In genomic region chr1:132416943-132417290, GRCm38 (mm10) we compare ENCODE assay signal across 8 mouse cellular contexts. TPM values are rescaled to one million over a fixed set of nuclear protein-coding genes. Genes with fewer than 3 reads are reported as not detected.
DNase-seq lines count a peak whose midpoint lies in the region; ATAC-seq and TF ChIP-seq lines count a peak whose summit lies in the region.

No protein-coding gene starts in this region.

- H3K36me3 ChIP-seq in heart, embryonic 16.5 days (ENCODE audit: control insufficient read depth, insufficient read depth), result no peaks in the 10 kb centered on the region
- H3K36me3 ChIP-seq in MEL (ENCODE audit: control insufficient read depth in 1 of 2, insufficient read depth in 2 of 2, low read length in 2 of 2), result peaks cover 0 to 34% of the 10 kb centered on the region in 2 experiments; a peak in 2 of 4 replicates
- H3K36me3 ChIP-seq in hindbrain, embryonic 11.5 days (ENCODE audit: control insufficient read depth, insufficient read depth, low read length), result no peaks in the 10 kb centered on the region

- peaks cover 3% of the 10 kb centered on the region; the same call in 1 of the 2 replicates for H3K79me2 ChIP-seq in MEL (ENCODE audit: control insufficient read depth, insufficient read depth, low read length, poor library complexity)

- no peaks in the 10 kb centered on the region for H3K27me3 ChIP-seq in heart, embryonic 16.5 days (ENCODE audit: control insufficient read depth, insufficient read depth, low read length)
- no peaks in the 10 kb centered on the region for H3K27me3 ChIP-seq in MEL (ENCODE audit: control insufficient read depth in 1 of 2, insufficient read depth in 2 of 2, low read length in 2 of 2)
- H3K27me3 ChIP-seq in hindbrain, embryonic 11.5 days (ENCODE audit: control insufficient read depth, insufficient read depth, low read length), result no peaks in the 10 kb centered on the region

- peak overlapping the region; percentile 95 for H3K27ac ChIP-seq in heart, embryonic 16.5 days (ENCODE audit: low read length)
- peak overlapping the region; percentile 81 for H3K27ac ChIP-seq in MEL (ENCODE audit: control insufficient read depth, low read depth, low read length)
- peak overlapping the region; percentile 87 for H3K27ac ChIP-seq in hindbrain, embryonic 11.5 days (ENCODE audit: low read depth, low read length)

- TF ChIP-seq EP300 in MEL (IDR thresholded peaks at IDR 0.05; ENCODE audit: low read depth in 1 of 2, low read length in 2 of 2), result peak; percentile 2 to 38; a peak in 2 of 4 replicates

- no peak for TF ChIP-seq RAD21 in MEL (IDR thresholded peaks at IDR 0.05; ENCODE audit: low read depth, low read length)

- intact Hi-C loops in left cerebral cortex, postnatal 14 days (cut with DNase I), result no loop called here

- H3K4me3 ChIP-seq in heart, embryonic 16.5 days (ENCODE audit: low read length), result peak overlapping the region; percentile 77
- peak overlapping the region; percentile 67 to 78 for H3K4me3 ChIP-seq in MEL (ENCODE audit: control insufficient read depth in 1 of 2, insufficient read depth in 1 of 2, low read depth in 2 of 2, low read length in 2 of 2)
- peak overlapping the region; percentile 54 for H3K4me3 ChIP-seq in hindbrain, embryonic 11.5 days (ENCODE audit: low read depth, low read length)

- H3K9me3 ChIP-seq in heart, embryonic 16.5 days (replicated peaks; ENCODE audit: control insufficient read depth, low read length), result no peaks in the 10 kb centered on the region
- H3K9me3 ChIP-seq in MEL (replicated peaks; ENCODE audit: insufficient read depth, low read length), result no peaks in the 10 kb centered on the region
- no peaks in the 10 kb centered on the region for H3K9me3 ChIP-seq in hindbrain, embryonic 11.5 days (ENCODE audit: control insufficient read depth, low read length)

- no peak for DNase-seq in heart, adult 8-10 months (ENCODE audit: low spot score)
- DNase-seq in MEL (ENCODE audit: low read depth, low spot score), result no peak
- no peak for DNase-seq in hindbrain, embryonic 11.5 days (ENCODE audit: low spot score)
- DNase-seq in left cerebral cortex, postnatal 14 days (ENCODE audit: low spot score in 2 of 2), result no peak
- DNase-seq in gastrocnemius, adult 18-20 months (ENCODE audit: low spot score), result no peak
- DNase-seq in left cerebral cortex, adult 9 months (ENCODE audit: low spot score in 2 of 2), result no peak

- no peak for TF ChIP-seq CTCF in MEL (IDR thresholded peaks at IDR 0.05 in 2 of 3, conservative IDR thresholded peaks at IDR 0.05 in 1 of 3; ENCODE audit: control insufficient read depth in 1 of 3, insufficient read depth in 1 of 3, low read depth in 2 of 3, low read length in 3 of 3, poor library complexity in 1 of 3, severe bottlenecking in 1 of 3)

- H3K4me1 ChIP-seq in heart, embryonic 16.5 days (ENCODE audit: control insufficient read depth, insufficient read depth, low read length), result peaks cover 12% of the 10 kb centered on the region
- H3K4me1 ChIP-seq in MEL (ENCODE audit: control insufficient read depth in 1 of 2, insufficient read depth in 2 of 2, low read length in 2 of 2), result peaks cover 20 to 28% of the 10 kb centered on the region in 2 experiments
- H3K4me1 ChIP-seq in hindbrain, embryonic 11.5 days (replicated peaks; ENCODE audit: control insufficient read depth, insufficient read depth, low read length), result no peaks in the 10 kb centered on the region; the same call in 1 of the 2 replicates

- peak overlapping the region; percentile 93 for H3K9ac ChIP-seq in heart, embryonic 16.5 days (ENCODE audit: low read length)
- peak overlapping the region; percentile 78 for H3K9ac ChIP-seq in MEL (ENCODE audit: control insufficient read depth, low read depth, low read length, poor library complexity, severe bottlenecking)
- peak overlapping the region; percentile 79; the same call in 1 of the 2 replicates for H3K9ac ChIP-seq in hindbrain, embryonic 11.5 days (ENCODE audit: low read depth, low read length)

- 13% methylated on average over 6 of the region's 6 CpGs for WGBS in heart, embryonic 16.5 days
- 21% methylated on average over 6 of the region's 6 CpGs for WGBS in hindbrain, embryonic 11.5 days

- peak overlapping the region; percentile 74 for H3K4me2 ChIP-seq in heart, embryonic 16.5 days (ENCODE audit: low read depth, low read length)
- H3K4me2 ChIP-seq in hindbrain, embryonic 11.5 days (replicated peaks; ENCODE audit: low read depth, low read length), result peak overlapping the region; percentile 57

- TF ChIP-seq POLR2A in MEL (IDR thresholded peaks at IDR 0.05; ENCODE audit: control insufficient read depth in 1 of 2, insufficient read depth in 1 of 2, low read depth in 1 of 2, low read length in 2 of 2, poor library complexity in 1 of 2), result no peak

- ATAC-seq in heart, embryonic 16.5 days (replicated peaks; ENCODE audit: extremely low read depth, insufficient read depth, low FRiP score), result no peak
- ATAC-seq in hindbrain, embryonic 11.5 days (ENCODE audit: low FRiP score), result no peak
- ATAC-seq in megakaryocyte-erythroid progenitor cell, adult 5-6 weeks (replicated peaks; ENCODE audit: low FRiP score, low TSS enrichment, poor library complexity, severe bottlenecking), result peak; percentile 3; the same call in 1 of the 2 replicates

TF ChIP-seq in MEL, 35 proteins besides CTCF, POLR2A, EP300 and RAD21:
- TF ChIP-seq RCOR1 (IDR thresholded peaks at IDR 0.05; ENCODE audit: low read depth, low read length) (peak; percentile 65; the same call in 1 of the 2 replicates), MYC (IDR thresholded peaks at IDR 0.05; ENCODE audit: low read depth, low read length) (no peak), SIN3A (IDR thresholded peaks at IDR 0.05; ENCODE audit: low read length) (peak; percentile 20; the same call in 1 of the 2 replicates), GABPA (IDR thresholded peaks at IDR 0.05; ENCODE audit: low read depth, low read length) (no peak), ZNF384 (IDR thresholded peaks at IDR 0.05; ENCODE audit: low read depth, low read length) (peak; percentile 57; the same call in 1 of the 2 replicates), POLR2AphosphoS2 (IDR thresholded peaks at IDR 0.05; ENCODE audit: low read length) (no peak), MAFK (IDR thresholded peaks at IDR 0.05; ENCODE audit: borderline replicate concordance, low read depth, low read length) (0 out of 2 replicates have a peak, but pooled peaks have one; percentile 3), ZMIZ1 (IDR thresholded peaks at IDR 0.05; ENCODE audit: low read depth, low read length) (no peak), TCF12 (IDR thresholded peaks at IDR 0.05; ENCODE audit: low read depth, low read length) (0 out of 2 replicates have a peak, but pooled peaks have one; percentile 27)

RNA-seq across cellular contexts. Expression of gene Dstyk, which starts 0.4 kb away (rescaled TPM):
- polyA plus RNA-seq in heart, embryonic 16.5 days (2015; fragmentation: Nextera tagmentation; extraction: Ambion mirVana), result 9.1 and 10.5 TPM in 2 replicates
- total RNA-seq in heart, adult 8-10 months (2022), result 10 to 100 TPM; 15.3 to 16.7 (median 16.0) TPM
- total RNA-seq in MEL (2012; rRNA removed), result 2.4 and 2.8 TPM in 2 replicates
- polyA plus RNA-seq in MEL (2012; ENCODE audit: insufficient read depth in 1 of 2, insufficient read length in 2 of 2, low read depth in 1 of 2, low replicate concordance in 2 of 2, missing spikeins in 1 of 2), result 1 to 10 TPM in 1 of 2 experiments, not detected in 1; 4.5 TPM
- polyA plus RNA-seq in hindbrain, embryonic 11.5 days (2014; fragmentation: Nextera tagmentation; extraction: Ambion mirVana), result 11.5 and 12.3 TPM in 2 replicates
- total RNA-seq in megakaryocyte-erythroid progenitor cell, adult 5-6 weeks (2014; fragmentation: Nextera tagmentation), result 3.8 and 12.1 TPM in 2 replicates
- 5.1 and 13.9 TPM in 2 replicates for total RNA-seq in megakaryocyte-erythroid progenitor cell, adult 5-6 weeks (2017)
- 10 to 100 TPM; 32.4 to 32.6 TPM for total RNA-seq in left cerebral cortex, postnatal 14 days (2021)
- 1 to 10 TPM; 9.6 to 9.9 TPM for total RNA-seq in gastrocnemius, adult 18-20 months (2021)

RNA-seq across cellular contexts. Expression of gene Tmcc2, which starts 25.8 kb away (rescaled TPM):
- 10.6 and 11.1 TPM in 2 replicates for polyA plus RNA-seq in heart, embryonic 16.5 days (2015; fragmentation: Nextera tagmentation; extraction: Ambion mirVana)
- 10 to 100 TPM; 27.5 to 31.3 (median 28.9) TPM for total RNA-seq in heart, adult 8-10 months (2022)
- 4.6 and 7.2 TPM in 2 replicates for total RNA-seq in MEL (2012; rRNA removed)
- polyA plus RNA-seq in MEL (2012; ENCODE audit: insufficient read depth in 1 of 2, insufficient read length in 2 of 2, low read depth in 1 of 2, low replicate concordance in 2 of 2, missing spikeins in 1 of 2), result 1 to 10 TPM in 1 of 2 experiments, not detected in 1; 4.1 TPM
- polyA plus RNA-seq in hindbrain, embryonic 11.5 days (2014; fragmentation: Nextera tagmentation; extraction: Ambion mirVana), result 12.0 and 14.1 TPM in 2 replicates
- 7.3 and 12.5 TPM in 2 replicates for total RNA-seq in megakaryocyte-erythroid progenitor cell, adult 5-6 weeks (2014; fragmentation: Nextera tagmentation)
- total RNA-seq in megakaryocyte-erythroid progenitor cell, adult 5-6 weeks (2017), result 3.2 and 4.8 TPM in 2 replicates
- 100 to 1,000 TPM; 128 to 132 TPM for total RNA-seq in left cerebral cortex, postnatal 14 days (2021)
- 10 to 100 TPM; 36.8 to 41.5 TPM for total RNA-seq in gastrocnemius, adult 18-20 months (2021)
